Mouse (Mus musculus): Measurements from ENCODE around the gene Wapl. TPM values are rescaled to one million over a fixed set of nuclear protein-coding genes. Genes with fewer than 3 reads are reported as not detected.

Gene Wapl
- total and polyA plus RNA-seq, 3 experiments: 77.7 to 114 (median 79.2) TPM

DNA sequence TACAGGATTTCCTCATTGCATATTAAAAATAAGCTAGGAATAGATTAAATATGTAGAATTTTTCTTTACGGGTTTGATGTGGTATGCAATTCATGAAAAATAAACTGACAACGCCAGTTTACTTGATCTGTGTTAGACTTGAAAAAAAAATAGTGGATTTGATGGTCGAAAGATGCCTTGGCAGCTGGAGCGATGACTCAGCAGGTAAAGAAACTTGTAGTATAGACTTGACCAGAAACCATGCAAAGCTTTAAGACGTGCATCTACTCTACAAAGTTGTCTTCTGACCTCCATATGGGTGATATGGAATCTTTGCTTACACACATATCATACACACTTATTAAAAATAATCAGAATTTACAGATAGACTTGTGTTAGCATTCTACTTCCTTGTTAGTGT lies 61.7 kb downstream of the Wapl start:
- in situ Hi-C loops (cut with MboI; ENCODE audit: low pct_ligation_motif_present, low pct_unique_long_range_greater_than_20kb, low sequenced_read_pairs): no loop called here
- peak; percentile 69; the same call in 1 of the 2 replicates for TF ChIP-seq MAFK (IDR thresholded peaks at IDR 0.05; ENCODE audit: insufficient replicate concordance, low read length)
- TF ChIP-seq USF1 (IDR thresholded peaks at IDR 0.05; ENCODE audit: low read depth, low read length): no peak
- TF ChIP-seq USF2 (conservative IDR thresholded peaks at IDR 0.05; ENCODE audit: low read depth, low read length): no peak
- no peak for TF ChIP-seq GABPA (IDR thresholded peaks at IDR 0.05; ENCODE audit: insufficient replicate concordance, low read depth, low read length)
- TF ChIP-seq ELF1 (IDR thresholded peaks at IDR 0.05; ENCODE audit: low read depth, low read length): no peak
- H3K36me3 ChIP-seq (replicated peaks in 1 of 2; ENCODE audit: control insufficient read depth in 1 of 2, insufficient read depth in 1 of 2, low read length in 1 of 2): peaks cover 30 to 59% of the 10 kb centered on the region in 2 experiments

GRCm38 (mm10) chr14:34745401-34745800 lies 71.7 kb downstream of the Wapl start:
- Histone ChIP-seq H3K4me3 (replicated peaks in 1 of 3; ENCODE audit: low read depth in 2 of 3, low read length in 2 of 3, poor library complexity in 1 of 3) (no peak overlapping the region), H3K4me2 (ENCODE audit: insufficient read depth, low read depth, poor library complexity, severe bottlenecking) (no peak overlapping the region), H3K9ac (ENCODE audit: insufficient read depth, low read depth) (no peak overlapping the region), H3K4me1 (ENCODE audit: control insufficient read depth in 1 of 2, insufficient read depth in 2 of 2) (no peaks in the 10 kb centered on the region), H3K79me2 (replicated peaks; ENCODE audit: control insufficient read depth, extremely low read depth, insufficient read depth, poor library complexity, severe bottlenecking) (no peaks in the 10 kb centered on the region), H3K9me3 (replicated peaks; ENCODE audit: low read length) (no peaks in the 10 kb centered on the region), H3K27ac (ENCODE audit: insufficient read depth, low read depth) (no peak overlapping the region), H3K27me3 (replicated peaks) (no peaks in the 10 kb centered on the region), H3K36me3 (replicated peaks in 1 of 2; ENCODE audit: control insufficient read depth in 1 of 2, insufficient read depth in 1 of 2, low read length in 1 of 2) (peaks cover 30 to 72% of the 10 kb centered on the region in 2 experiments)
- in situ Hi-C loops (cut with MboI; ENCODE audit: low pct_ligation_motif_present, low pct_unique_long_range_greater_than_20kb, low sequenced_read_pairs): no loop called here
- TF ChIP-seq CHD2 (IDR thresholded peaks at IDR 0.05; ENCODE audit: low read length) (no peak), BHLHE40 (IDR thresholded peaks at IDR 0.05; ENCODE audit: low read depth, low read length) (no peak), SMC3 (IDR thresholded peaks at IDR 0.05; ENCODE audit: low read depth, low read length) (no peak), MXI1 (IDR thresholded peaks at IDR 0.05; ENCODE audit: low read depth, low read length) (no peak), TCF12 (IDR thresholded peaks at IDR 0.05; ENCODE audit: low read depth, low read length) (no peak), NELFE (IDR thresholded peaks at IDR 0.05; ENCODE audit: low read depth, low read length) (no peak), ELF1 (IDR thresholded peaks at IDR 0.05; ENCODE audit: low read depth, low read length) (no peak), NRF1 (IDR thresholded peaks at IDR 0.05; ENCODE audit: low read depth, low read length) (no peak), JUN (IDR thresholded peaks at IDR 0.05; ENCODE audit: insufficient read depth, low read depth, low read length) (no peak), GABPA (IDR thresholded peaks at IDR 0.05; ENCODE audit: insufficient replicate concordance, low read depth, low read length) (no peak), MAX (IDR thresholded peaks at IDR 0.05; ENCODE audit: low read length) (no peak), POLR2A (IDR thresholded peaks at IDR 0.05; ENCODE audit: low read depth, low read length) (no peak), RAD21 (IDR thresholded peaks at IDR 0.05; ENCODE audit: low read depth, low read length) (no peak), CHD1 (IDR thresholded peaks at IDR 0.05; ENCODE audit: low read depth, low read length) (no peak)
- DNase-seq (ENCODE audit: extremely low read depth): no peak
- dilution Hi-C loops (cut with MboI; ENCODE audit: extremely low pct_ligation_motif_present, extremely low pct_unique_long_range_greater_than_20kb, low sequenced_read_pairs): no loop called here

More for the DNA sequence above, 61.7 kb downstream of the Wapl start:
- no peaks in the 10 kb centered on the region for H3K79me2 ChIP-seq (replicated peaks; ENCODE audit: control insufficient read depth, extremely low read depth, insufficient read depth, poor library complexity, severe bottlenecking)
- no peaks in the 10 kb centered on the region for H3K9me3 ChIP-seq (replicated peaks; ENCODE audit: low read length)
- no peak for DNase-seq (ENCODE audit: extremely low read depth)
- dilution Hi-C loops (cut with MboI; ENCODE audit: extremely low pct_ligation_motif_present, extremely low pct_unique_long_range_greater_than_20kb, low sequenced_read_pairs): no loop called here
- H3K9ac ChIP-seq (ENCODE audit: insufficient read depth, low read depth): no peak overlapping the region
- no peak overlapping the region for H3K4me3 ChIP-seq (replicated peaks in 1 of 3; ENCODE audit: low read depth in 2 of 3, low read length in 2 of 3, poor library complexity in 1 of 3)
- H3K4me2 ChIP-seq (ENCODE audit: insufficient read depth, low read depth, poor library complexity, severe bottlenecking): no peak overlapping the region
- H3K4me1 ChIP-seq (ENCODE audit: control insufficient read depth in 1 of 2, insufficient read depth in 2 of 2): no peaks in the 10 kb centered on the region
- no peaks in the 10 kb centered on the region for H3K27me3 ChIP-seq (replicated peaks)
- H3K27ac ChIP-seq (ENCODE audit: insufficient read depth, low read depth): no peak overlapping the region

All from CH12.LX (cell line).